Mouse (Mus musculus) forebrain, embryonic 15.5 days (tissue): ENCODE results near the gene Mymx. TPM values are rescaled to one million over a fixed set of nuclear protein-coding genes. Genes with fewer than 3 reads are reported as not detected.
"Not testable (repeated sequence)": the region's sequence is repeated elsewhere in the genome, so short reads cannot be mapped to it uniquely, and the experiment has no call there.

ENCODE experiments used
- ATAC-seq: fragments of 200-750 bp; cut with Nextera tagmentation; replicated peaks from 2 replicates; pipeline ENCODE4 v1.8.0; 2017; ENCODE audit warnings: mild to moderate bottlenecking, moderate TSS enrichment, moderate library complexity
- H3K27ac ChIP-seq: fragments of 300-500 bp; sonication (generic); replicated peaks from 2 replicates; pipeline ENCODE4 v1.5.1; 2015; ENCODE audit warnings: mild to moderate bottlenecking, inconsistent platforms
- H3K27me3 ChIP-seq: fragments of 300-500 bp; sonication (generic); 2 replicates; pipeline ENCODE4 v1.6.1; 2015; ENCODE audit warnings: inconsistent platforms
- H3K36me3 ChIP-seq: fragments of 300-500 bp; sonication (generic); 2 replicates; pipeline ENCODE4 v1.6.1; 2015; ENCODE audit warnings: mild to moderate bottlenecking, inconsistent platforms
- H3K4me1 ChIP-seq: fragments of 300-500 bp; sonication (generic); 2 replicates; pipeline ENCODE4 v1.6.1; 2015; ENCODE audit warnings: inconsistent platforms
- H3K4me2 ChIP-seq: fragments of 300-500 bp; sonication (generic); replicated peaks from 2 replicates; pipeline ENCODE4 v1.6.1; 2015; ENCODE audit warnings: mild to moderate bottlenecking, inconsistent platforms
- H3K4me3 ChIP-seq: fragments of 300-500 bp; sonication (generic); 2 replicates; pipeline ENCODE4 v1.5.1; 2015; ENCODE audit warnings: mild to moderate bottlenecking, inconsistent platforms
- H3K9ac ChIP-seq: fragments of 300-500 bp; sonication (generic); replicated peaks from 2 replicates; pipeline ENCODE4 v1.6.1; 2015; ENCODE audit warnings: mild to moderate bottlenecking, inconsistent platforms
- H3K9me3 ChIP-seq: fragments of 300-500 bp; sonication (generic); 2 replicates; pipeline ENCODE4 v1.6.1; 2016; ENCODE audit warnings: inconsistent platforms
- WGBS: fragments of 180-500 bp; shearing (Covaris S2); methylation state at CpG from one replicate; pipeline ENCODE4 v1.1.7; 2015; ENCODE audit warnings: mixed read lengths; 5-methylcytosine and 5-hydroxymethylcytosine counted together
- polyA plus RNA-seq: library from polyadenylated mRNA; unstranded; fragments of >200 nt; fragmentation: Nextera tagmentation; extraction: Ambion mirVana; gene quantifications from 2 replicates; pipeline ENCODE4 v1.2.1, GENCODE M21; 2015

The Mymx gene
- polyA plus RNA-seq, 1 experiment from 2014 or later: not detected

DNA sequence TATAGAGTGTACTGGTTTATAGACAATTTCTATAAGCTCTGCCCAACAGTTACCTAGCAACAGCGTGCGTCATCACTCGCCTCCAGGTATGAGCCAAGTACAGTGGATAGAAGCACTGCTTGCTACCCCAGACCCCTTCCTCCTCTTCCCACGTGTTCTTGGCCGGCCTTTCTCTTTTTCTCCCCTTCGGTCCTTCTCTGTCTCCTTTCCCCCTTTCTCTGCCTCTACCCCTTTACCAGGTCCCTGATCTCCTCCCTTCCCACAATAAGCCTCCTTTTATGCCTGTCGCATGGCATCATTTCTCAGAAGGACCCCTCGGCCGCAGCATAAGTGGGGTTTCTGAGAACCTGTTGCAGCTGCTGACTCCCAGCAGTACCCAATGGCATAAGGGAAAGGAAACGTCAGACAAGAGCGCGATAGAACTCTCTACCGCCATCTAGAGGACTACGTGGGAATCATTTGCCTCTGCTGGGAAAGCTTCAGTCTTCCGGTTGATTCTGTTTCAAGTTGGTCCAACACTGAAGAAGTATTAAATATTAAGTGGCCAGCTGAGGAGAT lies 24.8 kb upstream of the Mymx start:
- H3K27me3 ChIP-seq: no peaks in the 10 kb centered on the region
- H3K27ac ChIP-seq: no peak overlapping the region
- no peaks in the 10 kb centered on the region for H3K36me3 ChIP-seq
- H3K9ac ChIP-seq: no peak overlapping the region
- no peaks in the 10 kb centered on the region for H3K9me3 ChIP-seq
- H3K4me3 ChIP-seq: peak overlapping the region; percentile 16; the same call in 1 of the 2 replicates
- ATAC-seq: no peak
- peaks cover 19% of the 10 kb centered on the region for H3K4me1 ChIP-seq
- peak overlapping the region; percentile 35 for H3K4me2 ChIP-seq
- WGBS: 22% methylated on average over 15 of the region's 15 CpGs

DNA sequence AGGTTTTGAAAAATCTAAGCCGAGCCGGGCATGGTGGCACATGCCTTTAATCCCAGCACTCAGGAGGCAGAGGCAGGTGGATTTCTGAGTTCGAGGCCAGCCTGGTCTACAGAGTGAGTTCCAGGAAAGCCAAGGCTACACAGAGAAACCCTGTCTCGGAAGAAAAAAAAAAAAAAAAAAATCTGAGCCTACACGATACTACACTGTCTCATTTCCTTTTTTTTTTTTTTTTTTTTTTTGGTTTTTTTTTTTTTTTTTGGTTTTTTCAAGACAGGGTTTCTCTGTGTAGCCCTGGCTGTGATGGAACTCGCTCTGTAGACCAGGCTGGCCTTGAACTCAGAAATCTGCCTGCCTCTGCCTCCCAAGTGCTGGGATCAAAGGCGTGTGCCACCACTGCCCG lies 21.5 kb upstream of the Mymx start:
- not testable (repeated sequence) for H3K4me1 ChIP-seq, ATAC-seq, H3K9ac ChIP-seq, H3K4me2 ChIP-seq, H3K9me3 ChIP-seq, H3K27ac ChIP-seq, H3K27me3 ChIP-seq, H3K4me3 ChIP-seq, H3K36me3 ChIP-seq
- WGBS: 93% methylated on average over 8 of the region's 8 CpGs

DNA sequence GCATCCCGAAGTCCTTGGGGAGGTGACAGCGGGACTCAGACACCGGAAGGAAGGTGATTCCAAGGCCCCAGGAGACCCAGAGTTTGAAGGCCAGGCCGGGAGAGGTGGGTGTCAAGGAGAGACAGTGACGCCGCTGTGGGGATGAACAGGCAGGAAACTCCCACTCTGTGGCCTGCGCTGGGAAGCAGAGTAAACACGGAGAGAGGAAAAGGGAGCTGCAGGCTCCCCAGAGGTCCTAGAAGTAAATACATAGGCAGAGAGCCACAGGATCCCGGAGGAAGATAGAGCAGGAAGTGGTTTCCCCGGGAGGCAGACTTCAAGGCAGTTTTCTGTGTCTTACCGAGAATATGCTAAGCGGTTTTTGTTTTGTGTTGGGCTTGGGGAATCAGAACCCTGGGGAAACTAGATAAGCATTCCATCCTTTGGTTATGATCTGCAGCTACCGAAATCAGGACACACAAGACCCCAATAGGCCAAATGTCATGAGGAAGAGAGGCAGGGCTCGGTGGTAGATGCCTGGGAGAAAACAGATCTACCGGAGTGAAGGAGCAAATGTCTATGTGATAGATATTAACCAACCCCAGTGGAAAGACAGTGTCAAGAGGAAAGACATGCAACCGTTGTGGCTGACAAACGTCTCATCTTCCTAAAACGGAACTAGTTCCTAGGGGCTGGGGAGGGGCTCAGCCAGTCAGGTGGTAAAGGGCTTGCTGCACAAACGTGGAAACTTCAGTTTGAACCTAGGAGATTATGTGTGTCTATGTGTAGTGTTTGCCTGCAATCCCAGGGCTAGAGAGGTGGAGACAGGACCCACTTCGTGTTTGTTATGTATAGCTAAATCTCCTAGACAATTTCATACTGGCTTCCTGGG lies 17.7 kb upstream of the Mymx start:
- WGBS: 36% methylated on average over 20 of the region's 20 CpGs
- no peak overlapping the region for H3K9ac ChIP-seq
- no peak overlapping the region for H3K4me3 ChIP-seq
- peak overlapping the region; percentile 48; the same call in 1 of the 2 replicates for H3K27ac ChIP-seq
- no peaks in the 10 kb centered on the region for H3K9me3 ChIP-seq
- no peaks in the 10 kb centered on the region for H3K36me3 ChIP-seq
- peaks cover 3% of the 10 kb centered on the region; the same call in 1 of the 2 replicates for H3K4me1 ChIP-seq
- ATAC-seq: no peak
- peak overlapping the region; percentile 3; the same call in 1 of the 2 replicates for H3K4me2 ChIP-seq
- H3K27me3 ChIP-seq: no peaks in the 10 kb centered on the region

DNA sequence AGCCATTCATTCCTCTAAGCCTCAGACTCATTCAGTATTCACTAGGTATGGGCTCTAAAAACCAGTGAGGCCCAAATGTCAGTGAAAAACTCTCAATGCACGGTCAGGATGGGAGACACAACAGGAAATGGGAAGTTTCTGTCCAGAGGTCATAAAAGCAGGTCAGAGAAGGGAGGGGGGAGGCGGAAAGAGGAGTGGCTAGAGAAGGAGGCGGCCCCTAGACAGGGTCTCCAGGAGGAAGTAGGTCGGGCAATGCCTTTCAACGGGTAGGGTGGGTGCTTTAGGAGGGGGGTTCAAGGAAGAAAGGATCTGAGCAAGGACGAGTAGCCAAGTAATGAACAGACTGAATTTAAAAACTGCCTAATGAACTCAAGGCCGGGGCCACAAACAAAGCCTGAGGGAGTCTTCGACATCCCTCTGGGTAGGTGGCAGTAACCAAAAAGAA lies 17.1 kb upstream of the Mymx start:
- Histone ChIP-seq H3K27ac (peak overlapping the region; percentile 48; the same call in 1 of the 2 replicates), H3K9ac (no peak overlapping the region), H3K4me2 (peak overlapping the region; percentile 3; the same call in 1 of the 2 replicates), H3K4me3 (no peak overlapping the region), H3K9me3 (no peaks in the 10 kb centered on the region), H3K27me3 (no peaks in the 10 kb centered on the region), H3K4me1 (peaks cover 3% of the 10 kb centered on the region; the same call in 1 of the 2 replicates), H3K36me3 (no peaks in the 10 kb centered on the region)
- ATAC-seq: no peak
- WGBS: 12% methylated on average over 8 of the region's 8 CpGs

DNA sequence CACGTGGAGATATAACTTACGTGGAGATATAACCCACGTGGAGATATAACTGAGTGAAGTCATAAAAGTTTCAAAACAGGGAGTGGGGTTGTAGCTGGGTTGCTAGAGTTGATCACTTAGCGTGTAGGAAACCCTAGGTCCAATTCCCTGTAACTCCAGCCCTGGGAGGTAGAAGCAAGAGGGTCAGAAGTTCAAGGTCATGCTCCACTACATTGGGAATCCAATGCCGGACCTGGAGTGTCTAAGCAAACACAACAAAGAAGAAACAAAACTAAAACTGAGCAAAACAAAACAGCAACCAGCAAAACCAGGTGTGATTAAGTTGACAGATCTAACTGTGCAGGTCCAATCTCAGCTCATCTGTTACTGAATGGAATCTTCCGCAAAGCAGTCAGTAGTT lies 15.8 kb upstream of the Mymx start:
- Histone ChIP-seq H3K27ac (no peak overlapping the region), H3K9ac (no peak overlapping the region), H3K36me3 (no peaks in the 10 kb centered on the region), H3K27me3 (no peaks in the 10 kb centered on the region), H3K4me1 (peaks cover 3% of the 10 kb centered on the region; the same call in 1 of the 2 replicates), H3K4me2 (no peak overlapping the region), H3K9me3 (no peaks in the 10 kb centered on the region), H3K4me3 (no peak overlapping the region)
- 92% methylated on average over 6 of the region's 6 CpGs for WGBS
- ATAC-seq: no peak

DNA sequence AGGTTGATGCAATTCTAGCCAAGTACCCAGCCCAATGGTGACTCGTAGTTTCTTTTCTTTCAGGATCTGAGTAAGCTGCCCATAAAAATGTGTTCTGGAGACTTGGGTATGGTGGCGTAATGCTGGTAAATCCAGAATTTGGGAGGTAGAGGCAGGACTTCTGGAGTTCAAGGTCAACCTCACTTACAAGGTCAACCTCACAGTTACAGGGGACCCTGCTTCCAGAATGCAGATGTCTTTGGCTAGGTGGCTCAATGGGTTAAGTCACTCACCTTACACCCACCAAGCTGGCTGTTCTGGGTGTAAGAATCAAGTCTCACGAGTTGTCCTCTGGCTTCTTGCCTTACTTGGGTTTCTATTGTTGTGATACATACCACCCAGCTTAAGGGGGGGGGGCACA lies 14.8 kb upstream of the Mymx start:
- ATAC-seq: no peak
- Histone ChIP-seq H3K4me3 (no peak overlapping the region), H3K9me3 (no peaks in the 10 kb centered on the region), H3K4me1 (peaks cover 3% of the 10 kb centered on the region; the same call in 1 of the 2 replicates), H3K27me3 (no peaks in the 10 kb centered on the region), H3K27ac (no peak overlapping the region), H3K9ac (no peak overlapping the region), H3K36me3 (no peaks in the 10 kb centered on the region), H3K4me2 (no peak overlapping the region)
- whole genome bisulfite sequencing: 76% methylated on average over 3 of the region's 3 CpGs

DNA sequence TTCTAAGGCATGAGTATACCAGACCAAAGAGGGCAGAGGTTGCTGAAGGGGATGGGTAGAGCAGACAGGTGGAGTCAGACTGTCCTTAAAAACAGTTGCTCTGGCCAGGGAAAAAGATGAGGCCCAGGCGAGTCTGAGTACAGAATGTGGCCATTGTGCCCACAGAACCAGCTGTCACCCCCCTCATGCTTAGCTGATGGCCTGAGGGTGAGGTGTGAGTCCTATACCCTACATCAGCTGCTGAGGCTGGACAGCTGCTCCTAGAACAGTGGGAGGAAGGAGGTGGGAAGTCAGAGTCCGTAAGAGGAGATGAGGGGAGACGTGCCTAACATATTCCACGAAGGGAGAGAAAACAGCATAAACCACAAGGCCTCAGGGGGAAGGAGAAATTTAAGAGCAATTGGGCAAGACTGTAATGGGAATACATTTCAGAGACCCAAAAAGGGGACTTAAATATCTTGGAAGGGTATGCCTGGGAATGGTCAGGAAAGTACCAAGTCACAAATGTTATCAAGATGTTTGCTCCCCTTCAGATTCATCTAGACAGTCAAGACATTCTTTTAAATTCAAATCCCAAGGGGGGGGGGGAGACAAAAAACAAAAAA lies 14.2 kb upstream of the Mymx start:
- Histone ChIP-seq H3K27me3 (no peaks in the 10 kb centered on the region), H3K4me2 (no peak overlapping the region), H3K36me3 (no peaks in the 10 kb centered on the region), H3K27ac (no peak overlapping the region), H3K9me3 (no peaks in the 10 kb centered on the region), H3K4me3 (no peak overlapping the region), H3K9ac (no peak overlapping the region), H3K4me1 (peaks cover 3% of the 10 kb centered on the region; the same call in 1 of the 2 replicates)
- 72% methylated on average over 4 of the region's 4 CpGs for WGBS
- ATAC-seq: no peak

DNA sequence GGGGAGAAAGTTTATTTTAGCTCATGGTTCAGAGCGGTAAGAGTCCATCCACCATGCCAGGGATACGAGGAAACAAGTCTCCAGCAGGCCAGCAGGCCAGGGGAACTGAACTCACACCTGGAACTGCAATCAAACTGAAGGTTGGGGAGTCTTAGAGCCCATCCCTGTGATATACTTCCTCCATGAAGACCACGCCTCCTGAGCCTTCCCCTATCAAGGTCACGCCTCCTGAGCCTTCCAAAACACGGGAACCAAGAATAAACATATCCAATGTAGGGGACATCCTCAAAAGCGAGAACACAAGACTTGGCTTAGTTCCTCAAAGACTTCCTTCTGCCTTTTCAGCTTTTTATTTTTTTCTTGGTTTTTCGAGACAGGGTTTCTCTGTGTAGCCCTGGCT lies 11.0 kb upstream of the Mymx start:
- Histone ChIP-seq H3K4me3 (no peak overlapping the region), H3K36me3 (no peaks in the 10 kb centered on the region), H3K9me3 (no peaks in the 10 kb centered on the region), H3K27ac (no peak overlapping the region), H3K27me3 (no peaks in the 10 kb centered on the region), H3K4me1 (no peaks in the 10 kb centered on the region), H3K9ac (no peak overlapping the region), H3K4me2 (no peak overlapping the region)
- ATAC-seq: no peak
- WGBS: 91% methylated on average over 7 of the region's 7 CpGs

DNA sequence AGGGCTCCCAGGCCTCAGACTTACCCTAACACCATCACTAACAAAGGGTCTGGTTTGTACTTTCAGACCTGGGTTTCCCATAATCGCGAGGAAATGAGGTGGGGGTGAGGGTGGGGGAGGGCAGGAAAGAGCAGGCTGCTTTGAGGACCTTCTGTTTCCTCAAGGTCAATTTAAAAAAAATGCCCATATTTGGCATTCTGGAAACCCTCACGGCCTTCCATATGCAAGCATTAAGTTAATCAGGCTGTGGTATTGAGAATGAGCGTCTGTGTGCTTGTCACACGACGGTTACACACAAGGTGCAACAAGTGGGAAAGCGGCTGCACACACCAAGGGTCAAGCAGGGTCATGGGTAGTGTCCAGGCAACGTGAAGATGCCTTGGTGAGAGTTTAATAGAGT lies 10.1 kb upstream of the Mymx start:
- WGBS: 84% methylated on average over 8 of the region's 8 CpGs

DNA sequence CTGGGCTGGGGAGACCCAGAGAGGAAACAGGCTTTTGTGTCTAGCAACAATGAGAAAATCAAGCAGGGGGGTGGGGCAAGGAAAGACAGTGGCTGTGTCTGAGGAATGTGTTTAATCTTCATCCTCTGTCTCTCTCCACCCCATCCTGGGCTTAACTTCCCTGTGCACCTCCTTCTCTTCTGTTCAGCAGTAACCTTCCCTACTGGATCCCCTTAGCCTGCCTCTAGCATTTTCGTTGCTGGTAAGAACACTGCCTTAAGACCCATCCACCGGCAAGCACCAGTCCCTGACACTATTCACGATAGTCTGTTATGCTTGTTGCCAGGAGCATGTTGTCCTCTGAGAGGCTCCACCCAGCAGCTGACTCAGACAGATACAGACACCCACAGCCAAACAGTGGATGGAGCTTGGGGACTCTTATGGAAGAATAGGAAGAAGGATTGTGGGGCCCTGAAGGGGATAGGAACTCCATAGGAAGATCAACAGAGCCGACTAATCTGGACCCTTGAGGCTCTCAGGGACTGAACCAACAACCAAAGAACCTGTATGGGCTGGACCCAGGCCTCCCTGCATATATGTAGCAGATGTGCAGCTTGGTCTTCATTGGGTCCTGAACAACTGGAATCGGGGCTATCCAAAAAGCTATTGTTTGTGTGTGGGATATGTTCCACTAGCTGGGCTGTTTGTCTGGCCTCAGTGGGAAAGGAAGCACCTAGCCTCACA lies 8.4 kb upstream of the Mymx start:
- Histone ChIP-seq H3K27me3 (no peaks in the 10 kb centered on the region), H3K27ac (no peak overlapping the region), H3K36me3 (no peaks in the 10 kb centered on the region), H3K4me2 (no peak overlapping the region), H3K9me3 (no peaks in the 10 kb centered on the region), H3K4me1 (no peaks in the 10 kb centered on the region), H3K4me3 (no peak overlapping the region), H3K9ac (no peak overlapping the region)
- 32% methylated on average over 5 of the region's 5 CpGs for WGBS
- no peak for ATAC-seq

More for the DNA sequence above, 10.1 kb upstream of the Mymx start:
- H3K4me3 ChIP-seq: no peak overlapping the region
- H3K9me3 ChIP-seq: no peaks in the 10 kb centered on the region
- H3K36me3 ChIP-seq: no peaks in the 10 kb centered on the region
- no peak for ATAC-seq
- no peaks in the 10 kb centered on the region for H3K4me1 ChIP-seq
- H3K4me2 ChIP-seq: no peak overlapping the region
- no peak overlapping the region for H3K9ac ChIP-seq
- H3K27me3 ChIP-seq: no peaks in the 10 kb centered on the region
- H3K27ac ChIP-seq: no peak overlapping the region

DNA sequence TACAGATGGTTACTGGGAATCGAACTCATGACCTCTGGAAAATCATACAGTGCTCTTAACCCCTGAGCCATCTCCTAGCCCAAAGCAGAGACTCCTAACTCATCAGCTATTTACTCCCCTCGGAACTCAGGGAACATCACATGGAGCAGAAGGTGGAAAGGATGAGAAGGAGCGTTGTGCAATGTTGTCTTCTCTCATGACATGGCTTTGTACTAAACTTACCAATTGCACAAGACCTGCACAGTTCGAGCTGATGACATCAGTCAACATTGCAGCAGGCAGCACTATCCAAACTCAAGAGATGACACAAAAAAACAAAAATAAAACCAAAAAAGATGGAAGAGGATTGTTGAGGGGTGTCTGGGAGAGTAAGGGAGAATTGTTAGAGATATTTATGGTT lies 6.5 kb upstream of the Mymx start:
- H3K4me1 ChIP-seq: no peaks in the 10 kb centered on the region
- H3K4me3 ChIP-seq: no peak overlapping the region
- H3K4me2 ChIP-seq: no peak overlapping the region
- H3K36me3 ChIP-seq: no peaks in the 10 kb centered on the region
- no peak overlapping the region for H3K27ac ChIP-seq
- H3K27me3 ChIP-seq: no peaks in the 10 kb centered on the region
- H3K9me3 ChIP-seq: no peaks in the 10 kb centered on the region
- 93% methylated on average over 4 of the region's 4 CpGs for WGBS
- no peak overlapping the region for H3K9ac ChIP-seq
- ATAC-seq: no peak
